Mouse (Mus musculus): ENCODE data around the gene Msh4. TPM values are rescaled to one million over a fixed set of nuclear protein-coding genes. Genes with fewer than 3 reads are reported as not detected.

The Msh4 gene
- polyA plus RNA-seq, 2 experiments, result 0.04 to 0.05 TPM

DNA sequence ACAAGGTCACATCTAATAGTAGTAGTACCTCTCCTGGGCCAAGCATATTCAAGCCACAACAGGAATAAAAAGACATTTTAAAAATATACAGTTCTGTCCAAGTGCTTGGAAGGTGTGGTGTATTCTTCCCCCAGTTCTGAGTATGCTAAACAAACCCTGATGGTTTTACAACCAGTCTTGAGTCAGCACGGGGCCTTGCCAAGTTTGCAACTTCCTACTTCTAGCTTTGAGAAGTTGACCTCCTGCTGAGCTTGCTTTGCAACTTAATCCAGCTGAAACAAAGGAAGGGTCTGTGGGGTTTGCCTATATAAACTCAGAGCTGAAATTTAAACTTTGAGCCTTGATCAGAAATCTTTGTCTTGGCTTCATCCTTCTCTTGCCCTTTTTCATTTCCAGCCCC lies 11.3 kb upstream of the Msh4 start:
- TF ChIP-seq EP300 (IDR thresholded peaks at IDR 0.05; ENCODE audit: low read depth) (no peak), CTCF (IDR thresholded peaks at IDR 0.05; ENCODE audit: low read depth) (no peak)
- peaks cover 9 to 10% of the 10 kb centered on the region in 2 experiments for H3K4me1 ChIP-seq (replicated peaks; ENCODE audit: control insufficient read depth in 2 of 2, insufficient read depth in 2 of 2, low read length in 1 of 2)
- no peak for ATAC-seq (ENCODE audit: insufficient read depth)
- DNase-seq (ENCODE audit: low read depth in 3 of 3, low spot score in 3 of 3), result no peak
- H3K27ac ChIP-seq, result no peak overlapping the region
- no peaks in the 10 kb centered on the region for H3K27me3 ChIP-seq (ENCODE audit: control insufficient read depth, insufficient read depth, low read length)
- 19% methylated on average over 1 of the region's 1 CpGs for WGBS (ENCODE audit: insufficient replicate concordance)
- H3K4me2 ChIP-seq (ENCODE audit: low read depth), result no peak overlapping the region
- no peaks in the 10 kb centered on the region; the same call in 1 of the 2 replicates for H3K36me3 ChIP-seq (replicated peaks; ENCODE audit: control insufficient read depth, insufficient read depth, low read depth)
- H3K9ac ChIP-seq (replicated peaks), result no peak overlapping the region
- H3K4me3 ChIP-seq (ENCODE audit: insufficient read depth in 1 of 2, low read depth in 2 of 2, low read length in 2 of 2), result no peak overlapping the region
- no peaks in the 10 kb centered on the region for H3K9me3 ChIP-seq (ENCODE audit: control insufficient read depth, low read length)

DNA sequence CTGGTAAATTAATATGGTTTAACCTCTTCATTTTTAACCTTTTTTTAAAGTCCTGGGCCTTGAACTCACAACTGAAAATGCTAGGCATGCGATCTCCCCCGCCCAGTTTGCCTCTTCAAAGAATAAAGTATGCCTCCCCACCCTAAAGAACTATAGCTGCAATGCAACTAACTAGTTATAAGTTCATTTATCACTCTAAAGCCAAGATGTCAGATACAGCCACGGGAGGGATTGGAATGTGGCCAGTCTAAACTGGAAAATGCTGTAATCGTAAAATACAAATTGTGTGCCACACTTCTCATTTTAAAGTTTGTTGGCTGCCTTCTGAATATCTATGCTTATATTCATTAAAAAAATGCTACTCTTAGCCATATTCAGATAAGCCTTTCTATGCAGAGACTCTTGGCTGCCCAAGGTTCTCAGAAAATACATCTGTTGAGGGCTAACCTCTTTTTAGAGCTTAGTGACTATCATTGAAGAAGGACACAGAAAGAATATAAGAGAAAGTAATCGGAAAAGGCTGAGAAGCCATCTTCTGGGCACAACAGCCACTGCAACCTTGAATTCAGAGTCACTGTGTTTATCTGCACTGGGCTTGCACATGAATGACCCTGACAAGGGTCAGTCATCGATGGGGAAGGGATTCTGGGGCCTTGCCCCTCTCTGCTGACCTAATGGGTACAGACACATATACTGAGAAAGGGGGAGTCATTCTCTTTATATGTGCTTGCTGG lies 7.7 kb upstream of the Msh4 start:
- no peak for ATAC-seq (ENCODE audit: insufficient read depth)

DNA sequence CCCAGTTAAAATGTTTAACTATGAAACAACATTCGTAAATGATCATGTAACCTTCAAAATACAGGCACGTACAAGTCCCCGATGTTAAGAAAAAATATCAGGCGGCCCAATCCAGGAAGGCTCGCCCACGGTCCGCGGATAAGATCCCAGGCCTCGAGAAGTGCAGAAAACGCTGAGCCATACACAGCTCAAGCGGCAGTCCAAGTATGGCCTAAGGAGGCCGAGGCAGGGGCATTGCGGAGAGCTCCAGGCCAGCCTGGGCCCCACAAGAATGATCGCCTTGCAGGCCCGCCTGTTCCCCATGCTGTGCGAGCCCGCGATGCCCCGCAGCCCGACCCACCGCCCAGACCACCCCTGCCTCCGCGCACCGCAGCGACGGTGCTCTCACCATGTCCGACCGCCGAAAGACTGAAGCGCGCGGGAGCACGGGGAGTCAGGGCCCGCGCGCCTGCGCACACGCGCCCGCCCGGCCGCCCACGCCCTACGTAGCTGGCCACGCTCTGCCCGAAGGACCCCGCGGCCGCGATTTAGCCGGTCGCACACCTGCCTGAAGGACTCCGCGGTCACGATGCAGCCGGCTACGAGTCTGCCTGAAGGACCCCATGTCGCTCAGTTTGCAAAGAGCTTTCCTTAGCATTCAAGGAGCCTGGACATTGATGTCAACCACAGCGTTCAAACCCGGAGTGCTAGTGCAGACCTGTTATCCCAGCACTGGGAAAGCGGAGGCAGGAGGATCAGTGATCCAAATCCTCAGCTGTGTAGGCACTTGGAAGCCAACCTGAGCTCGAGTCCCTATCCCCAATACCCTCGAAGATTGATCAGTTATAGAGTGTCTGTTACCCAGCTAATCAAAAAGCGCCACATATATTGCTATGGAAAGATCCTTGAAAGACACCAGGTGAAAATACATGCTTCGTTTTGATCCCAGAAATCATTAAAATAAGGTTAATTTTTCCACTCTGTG lies 6.9 kb upstream of the Msh4 start, which contains the start of gene Rabggtb:
Rabggtb (minus strand) TSS at position 464 of the 964 bp plus-strand sequence.
- DNase-seq (ENCODE audit: low read depth in 3 of 3, low spot score in 3 of 3) (peak; percentile 85 to 89 (median 88)), ATAC-seq (ENCODE audit: insufficient read depth) (peak; percentile 94)
- Histone ChIP-seq H3K9ac (replicated peaks) (peak within 1 kb of the TSS; percentile 99), H3K4me1 (replicated peaks; ENCODE audit: control insufficient read depth in 2 of 2, insufficient read depth in 2 of 2, low read length in 1 of 2) (peaks cover 29 to 31% of the 10 kb centered on the region in 2 experiments), H3K36me3 (replicated peaks; ENCODE audit: control insufficient read depth, insufficient read depth, low read depth) (peaks cover 38% of the 10 kb centered on the region), H3K27ac (peak within 1 kb of the TSS; percentile 95), H3K9me3 (ENCODE audit: control insufficient read depth, low read length) (no peaks in the 10 kb centered on the region), H3K4me2 (ENCODE audit: low read depth) (peak within 1 kb of the TSS; percentile 99), H3K4me3 (ENCODE audit: insufficient read depth in 1 of 2, low read depth in 2 of 2, low read length in 2 of 2) (peak within 1 kb of the TSS; percentile 86 to 98), H3K27me3 (ENCODE audit: control insufficient read depth, insufficient read depth, low read length) (no peaks in the 10 kb centered on the region)
- TF ChIP-seq EP300 (IDR thresholded peaks at IDR 0.05; ENCODE audit: low read depth), result no peak; the same call in 1 of the 2 replicates
- under 1% methylated on average over 65 of the region's 65 CpGs for WGBS (ENCODE audit: insufficient replicate concordance)

More for the DNA sequence above, 7.7 kb upstream of the Msh4 start:
- peak in 1 of 3 experiments; percentile 60 for DNase-seq (ENCODE audit: low read depth in 3 of 3, low spot score in 3 of 3)
- WGBS (ENCODE audit: insufficient replicate concordance), result 33% methylated on average over 6 of the region's 6 CpGs
- Histone ChIP-seq H3K27me3 (ENCODE audit: control insufficient read depth, insufficient read depth, low read length) (no peaks in the 10 kb centered on the region), H3K9me3 (ENCODE audit: control insufficient read depth, low read length) (no peaks in the 10 kb centered on the region), H3K36me3 (replicated peaks; ENCODE audit: control insufficient read depth, insufficient read depth, low read depth) (peaks cover 29% of the 10 kb centered on the region), H3K27ac (peak overlapping the region; percentile 95), H3K9ac (replicated peaks) (peak overlapping the region; percentile 99), H3K4me3 (ENCODE audit: insufficient read depth in 1 of 2, low read depth in 2 of 2, low read length in 2 of 2) (peak overlapping the region; percentile 81 to 98; a peak in 3 of 4 replicates), H3K4me2 (ENCODE audit: low read depth) (peak overlapping the region; percentile 99), H3K4me1 (replicated peaks; ENCODE audit: control insufficient read depth in 2 of 2, insufficient read depth in 2 of 2, low read length in 1 of 2) (peaks cover 27 to 29% of the 10 kb centered on the region in 2 experiments)
- TF ChIP-seq EP300 (IDR thresholded peaks at IDR 0.05; ENCODE audit: low read depth), result no peak
- TF ChIP-seq CTCF (IDR thresholded peaks at IDR 0.05; ENCODE audit: low read depth), result 0 out of 2 replicates have a peak, but pooled peaks have one; percentile 9

DNA sequence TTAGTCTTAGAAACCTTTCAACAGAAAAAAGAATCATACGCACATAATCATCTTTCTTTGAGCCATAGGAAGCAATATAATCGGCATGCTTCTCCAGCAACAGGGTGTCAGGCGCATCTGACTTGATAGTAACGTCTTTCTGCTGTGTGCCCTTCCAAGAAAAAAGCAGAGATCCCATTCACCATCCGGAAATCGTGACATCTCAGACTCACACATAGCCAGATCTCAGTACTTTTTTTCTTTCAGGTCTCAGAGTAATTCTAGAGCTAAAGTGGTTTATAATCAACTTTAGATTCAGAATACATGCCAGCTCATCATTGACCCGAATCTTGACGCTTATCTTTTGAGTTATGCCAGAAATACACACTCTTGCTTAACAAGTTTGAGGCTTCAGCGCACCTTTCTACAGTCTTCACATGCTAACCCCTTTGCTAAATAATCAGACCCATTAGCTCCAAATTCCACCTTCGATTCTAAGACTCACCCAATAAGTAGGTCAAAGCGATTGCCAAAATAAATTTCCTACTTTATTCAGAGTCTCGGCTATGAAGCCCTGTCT lies 6.0 kb upstream of the Msh4 start:
- TF ChIP-seq EP300 (IDR thresholded peaks at IDR 0.05; ENCODE audit: low read depth) (no peak), CTCF (IDR thresholded peaks at IDR 0.05; ENCODE audit: low read depth) (no peak)
- Histone ChIP-seq H3K36me3 (replicated peaks; ENCODE audit: control insufficient read depth, insufficient read depth, low read depth) (peaks cover 45% of the 10 kb centered on the region), H3K4me3 (ENCODE audit: insufficient read depth in 1 of 2, low read depth in 2 of 2, low read length in 2 of 2) (peak overlapping the region; percentile 86 to 98), H3K9ac (replicated peaks) (peak overlapping the region; percentile 99), H3K27ac (peak overlapping the region; percentile 95), H3K27me3 (ENCODE audit: control insufficient read depth, insufficient read depth, low read length) (no peaks in the 10 kb centered on the region), H3K9me3 (ENCODE audit: control insufficient read depth, low read length) (no peaks in the 10 kb centered on the region), H3K4me1 (replicated peaks; ENCODE audit: control insufficient read depth in 2 of 2, insufficient read depth in 2 of 2, low read length in 1 of 2) (peaks cover 29 to 31% of the 10 kb centered on the region in 2 experiments), H3K4me2 (ENCODE audit: low read depth) (peak overlapping the region; percentile 99)
- ATAC-seq (ENCODE audit: insufficient read depth) (no peak), DNase-seq (ENCODE audit: low read depth in 3 of 3, low spot score in 3 of 3) (no peak)
- under 1% methylated on average over 12 of the region's 12 CpGs for WGBS (ENCODE audit: insufficient replicate concordance)
